Mouse (Mus musculus) heart, postnatal 0 days (tissue): ENCODE measurements at regions not wholly inside any gene's neighbourhood (a gene's known extent, or its start where the extent isn't known, plus 50 kb on each side); places are given as distances from the start of the nearest gene placed in this dataset.

ENCODE experiments used
- CTCF ChIP-seq: IDR thresholded peaks from 2 replicates; pipeline ENCODE4 v1.5.1; 2016; ENCODE audit warnings: antibody characterized with exemption, control low read depth, low read depth
- EP300 ChIP-seq: IDR thresholded peaks from 2 replicates; pipeline ENCODE4 v1.6.1; 2016; ENCODE audit warnings: antibody characterized with exemption, low read depth

GRCm38 (mm10) chr8:42043526-42043925 lies 626.7 kb upstream of the Frg1 start:
- TF ChIP-seq CTCF (no peak), EP300 (no peak)
